Mouse (Mus musculus): ENCODE measurements around the gene Proser3. TPM values are rescaled to one million over a fixed set of nuclear protein-coding genes. Genes with fewer than 3 reads are reported as not detected.

Proser3 gene
- total and polyA plus RNA-seq, 2 experiments from 2014 or later = 3.3 to 15.2 TPM

GRCm38 (mm10) chr7:30566033-30566432, 13.9 kb upstream of the Proser3 start:
- TF ChIP-seq CTCF (IDR thresholded peaks at IDR 0.05) = no peak
- Histone ChIP-seq H3K4me3 (ENCODE audit: low read depth, low read length) (no peak overlapping the region), H3K9me3 (ENCODE audit: low read length) (no peaks in the 10 kb centered on the region), H3K9ac (replicated peaks; ENCODE audit: low read length, poor library complexity, severe bottlenecking) (no peak overlapping the region), H3K4me1 (ENCODE audit: insufficient read depth, low read length) (no peaks in the 10 kb centered on the region), H3K4me2 (ENCODE audit: low read depth, low read length, poor library complexity, severe bottlenecking) (no peak overlapping the region), H3K36me3 (ENCODE audit: insufficient read depth, low read length) (peaks cover 50% of the 10 kb centered on the region), H3K27me3 (ENCODE audit: insufficient read depth, low read length) (no peaks in the 10 kb centered on the region), H3K27ac (ENCODE audit: low read depth, low read length) (no peak overlapping the region)
- 90% methylated on average over 9 of the region's 9 CpGs for WGBS
- no peak for DNase-seq (ENCODE audit: low spot score)
- no peak for ATAC-seq (ENCODE audit: low FRiP score)

- H3K4me2 ChIP-seq (ENCODE audit: low read depth, low read length, poor library complexity, severe bottlenecking) = no peak within 1 kb of the TSS; the same call in 1 of the 2 replicates
- no peaks in the 10 kb centered on the region for H3K9me3 ChIP-seq (ENCODE audit: low read length)
- no peak within 1 kb of the TSS for H3K4me3 ChIP-seq (ENCODE audit: low read depth, low read length)
- no peaks in the 10 kb centered on the region for H3K27me3 ChIP-seq (ENCODE audit: insufficient read depth, low read length)
- H3K4me1 ChIP-seq (ENCODE audit: insufficient read depth, low read length) = no peaks in the 10 kb centered on the region
- DNase-seq (ENCODE audit: low spot score) = no peak
- TF ChIP-seq CTCF (IDR thresholded peaks at IDR 0.05) = no peak
- H3K27ac ChIP-seq (ENCODE audit: low read depth, low read length) = no peak within 1 kb of the TSS
- peaks cover 41% of the 10 kb centered on the region for H3K36me3 ChIP-seq (ENCODE audit: insufficient read depth, low read length)
- WGBS = 95% methylated on average over 12 of the region's 12 CpGs
- ATAC-seq (ENCODE audit: low FRiP score) = no peak
- H3K9ac ChIP-seq (replicated peaks; ENCODE audit: low read length, poor library complexity, severe bottlenecking) = no peak within 1 kb of the TSS
Measured at GRCm38 (mm10) chr7:30564970-30565571, 13.0 kb upstream of the Proser3 start, which contains the start of gene Igflr1. Gene Igflr1 (plus strand): TSS chr7:30565427.

GRCm38 (mm10) chr7:30563906-30564280, 11.8 kb upstream of the Proser3 start:
- Histone ChIP-seq H3K9ac (replicated peaks; ENCODE audit: low read length, poor library complexity, severe bottlenecking) (peak overlapping the region; percentile 75), H3K27ac (ENCODE audit: low read depth, low read length) (peak overlapping the region; percentile 86), H3K4me2 (ENCODE audit: low read depth, low read length, poor library complexity, severe bottlenecking) (peak overlapping the region; percentile 78), H3K9me3 (ENCODE audit: low read length) (no peaks in the 10 kb centered on the region), H3K36me3 (ENCODE audit: insufficient read depth, low read length) (peaks cover 29% of the 10 kb centered on the region), H3K4me3 (ENCODE audit: low read depth, low read length) (peak overlapping the region; percentile 63), H3K4me1 (ENCODE audit: insufficient read depth, low read length) (no peaks in the 10 kb centered on the region), H3K27me3 (ENCODE audit: insufficient read depth, low read length) (no peaks in the 10 kb centered on the region)
- WGBS = 25% methylated on average over 6 of the region's 6 CpGs
- 0 out of 2 replicates have a peak, but pooled peaks have one; percentile 1 for TF ChIP-seq CTCF (IDR thresholded peaks at IDR 0.05)
- DNase-seq (ENCODE audit: low spot score) (no peak), ATAC-seq (ENCODE audit: low FRiP score) (no peak)

GRCm38 (mm10) chr7:30563117-30563905, 11.2 kb upstream of the Proser3 start, which contains the start of the genes U2af1l4, Gm49396 and Psenen:
Gene U2af1l4 (plus strand): TSS chr7:30563301.
Gene Gm49396 (plus strand): TSS chr7:30563344.
Gene Psenen (minus strand): TSS chr7:30563627.
- H3K36me3 ChIP-seq (ENCODE audit: insufficient read depth, low read length) = peaks cover 23% of the 10 kb centered on the region
- WGBS = under 1% methylated on average over 45 of the region's 45 CpGs

GRCm38 (mm10) chr7:30562526-30563116, 10.5 kb upstream of the Proser3 start:
- 1% methylated on average over 27 of the region's 27 CpGs for WGBS
- ATAC-seq (ENCODE audit: low FRiP score) = 0 out of 2 replicates have a peak, but pooled peaks have one; percentile 0
- peak; percentile 21 for DNase-seq (ENCODE audit: low spot score)
- no peaks in the 10 kb centered on the region for H3K4me1 ChIP-seq (ENCODE audit: insufficient read depth, low read length)
- H3K27me3 ChIP-seq (ENCODE audit: insufficient read depth, low read length) = no peaks in the 10 kb centered on the region
- TF ChIP-seq CTCF (IDR thresholded peaks at IDR 0.05) = no peak
- peak overlapping the region; percentile 79 for H3K4me2 ChIP-seq (ENCODE audit: low read depth, low read length, poor library complexity, severe bottlenecking)
- peak overlapping the region; percentile 55 for H3K9ac ChIP-seq (replicated peaks; ENCODE audit: low read length, poor library complexity, severe bottlenecking)
- H3K9me3 ChIP-seq (ENCODE audit: low read length) = no peaks in the 10 kb centered on the region
- peak overlapping the region; percentile 63 for H3K4me3 ChIP-seq (ENCODE audit: low read depth, low read length)
- H3K27ac ChIP-seq (ENCODE audit: low read depth, low read length) = 0 out of 2 replicates have a peak overlapping the region, but pooled peaks have one; percentile 18
- peaks cover 19% of the 10 kb centered on the region for H3K36me3 ChIP-seq (ENCODE audit: insufficient read depth, low read length)

More at GRCm38 (mm10) chr7:30563117-30563905, 11.2 kb upstream of the Proser3 start, which contains the start of the genes U2af1l4, Gm49396 and Psenen:
- H3K27ac ChIP-seq (ENCODE audit: low read depth, low read length) = peak within 1 kb of the TSS; percentile 86
- TF ChIP-seq CTCF (IDR thresholded peaks at IDR 0.05) = peak; percentile 17; the same call in 1 of the 2 replicates
- H3K4me1 ChIP-seq (ENCODE audit: insufficient read depth, low read length) = no peaks in the 10 kb centered on the region
- peak within 1 kb of the TSS; percentile 75 for H3K9ac ChIP-seq (replicated peaks; ENCODE audit: low read length, poor library complexity, severe bottlenecking)
- H3K27me3 ChIP-seq (ENCODE audit: insufficient read depth, low read length) = no peaks in the 10 kb centered on the region
- peak within 1 kb of the TSS; percentile 63 for H3K4me3 ChIP-seq (ENCODE audit: low read depth, low read length)
- ATAC-seq (ENCODE audit: low FRiP score) (peak; percentile 86), DNase-seq (ENCODE audit: low spot score) (peak; percentile 99)
- no peaks in the 10 kb centered on the region for H3K9me3 ChIP-seq (ENCODE audit: low read length)
- H3K4me2 ChIP-seq (ENCODE audit: low read depth, low read length, poor library complexity, severe bottlenecking) = peak within 1 kb of the TSS; percentile 79

Measured in midbrain, postnatal 0 days (tissue).